Comparison of ENCODE assay signal across 8 mouse cellular contexts in genomic region chr4:88094768-88095420, GRCm38 (mm10). TPM values are rescaled to one million over a fixed set of nuclear protein-coding genes. Genes with fewer than 3 reads are reported as not detected.
DNase-seq lines count a peak whose midpoint lies in the region; ATAC-seq and TF ChIP-seq lines count a peak whose summit lies in the region.

No protein-coding gene starts in this region.

- no peaks in the 10 kb centered on the region for H3K36me3 ChIP-seq in forebrain, embryonic 14.5 days (ENCODE audit: control insufficient read depth, insufficient read depth, low read length)
- H3K36me3 ChIP-seq in liver, embryonic 16.5 days (ENCODE audit: control insufficient read depth, insufficient read depth): no peaks in the 10 kb centered on the region

- peaks cover 7% of the 10 kb centered on the region for H3K4me1 ChIP-seq in forebrain, embryonic 14.5 days (ENCODE audit: control insufficient read depth, insufficient read depth, low read length)
- peaks cover 9% of the 10 kb centered on the region for H3K4me1 ChIP-seq in liver, embryonic 16.5 days (ENCODE audit: control insufficient read depth, low read depth, low read length)

- ATAC-seq in forebrain, embryonic 14.5 days: peak; percentile 67
- ATAC-seq in liver, embryonic 16.5 days (ENCODE audit: low read depth): peak; percentile 28

- peak overlapping the region; percentile 94 for H3K27ac ChIP-seq in left cerebral cortex, adult 2 months
- no peak overlapping the region for H3K27ac ChIP-seq in forebrain, embryonic 14.5 days (ENCODE audit: low read depth, low read length)
- peak overlapping the region; percentile 70 for H3K27ac ChIP-seq in liver, embryonic 16.5 days (ENCODE audit: low read length)

- no peaks in the 10 kb centered on the region for H3K27me3 ChIP-seq in forebrain, embryonic 14.5 days (replicated peaks; ENCODE audit: control insufficient read depth, insufficient read depth, low read length)
- no peaks in the 10 kb centered on the region for H3K27me3 ChIP-seq in liver, embryonic 16.5 days (ENCODE audit: control insufficient read depth, insufficient read depth, low read depth, low read length)

- H3K9me3 ChIP-seq in forebrain, embryonic 14.5 days (replicated peaks; ENCODE audit: control insufficient read depth, low read length): no peaks in the 10 kb centered on the region
- no peaks in the 10 kb centered on the region for H3K9me3 ChIP-seq in liver, embryonic 16.5 days (replicated peaks; ENCODE audit: control insufficient read depth, low read length)

- H3K4me2 ChIP-seq in forebrain, embryonic 14.5 days (ENCODE audit: low read length): peak overlapping the region; percentile 96
- H3K4me2 ChIP-seq in liver, embryonic 16.5 days (ENCODE audit: low read depth, low read length): peak overlapping the region; percentile 98

- H3K9ac ChIP-seq in forebrain, embryonic 14.5 days (ENCODE audit: low read length): peak overlapping the region; percentile 72
- peak overlapping the region; percentile 79 for H3K9ac ChIP-seq in liver, embryonic 16.5 days (ENCODE audit: low read depth, low read length)

- H3K4me3 ChIP-seq in left cerebral cortex, adult 2 months: peak overlapping the region; percentile 100
- H3K4me3 ChIP-seq in forebrain, embryonic 14.5 days (ENCODE audit: low read depth, low read length): peak overlapping the region; percentile 79
- peak overlapping the region; percentile 87 for H3K4me3 ChIP-seq in liver, embryonic 16.5 days (ENCODE audit: low read depth, low read length)

- under 1% methylated on average over 30 of the region's 30 CpGs for WGBS in forebrain, embryonic 14.5 days
- under 1% methylated on average over 30 of the region's 30 CpGs for WGBS in liver, embryonic 16.5 days (ENCODE audit: insufficient replicate concordance)

- no peak for DNase-seq in left cerebral cortex, adult 2 months (ENCODE audit: extremely low spot score in 1 of 2, low spot score in 2 of 2)
- DNase-seq in left cerebral cortex, adult 11 months (ENCODE audit: low spot score): no peak
- DNase-seq in WW6 (ENCODE audit: low read depth, low spot score): peak; percentile 22
- peak; percentile 20 for DNase-seq in forebrain, embryonic 14.5 days (ENCODE audit: low spot score)
- DNase-seq in ovary, postnatal 10 days (ENCODE audit: low spot score): no peak
- no peak for DNase-seq in layer of hippocampus, postnatal 25 days (ENCODE audit: extremely low spot score in 1 of 2, low spot score in 1 of 2)
- no peak for DNase-seq in right cerebral cortex, postnatal 10 days (ENCODE audit: low spot score in 2 of 2)

- intact Hi-C loops in left cerebral cortex, adult 2 months (cut with DNase I): loop anchor here (1.0 kb wide), 1 partner anchor 62 kb away; the partner anchor contains the start of gene Mllt3

- TF ChIP-seq CTCF in left cerebral cortex, adult 2 months (IDR thresholded peaks at IDR 0.05): no peak

RNA-seq across cellular contexts. Expression of gene Focad, which starts 0.5 kb away (rescaled TPM):
- 10 to 100 TPM; 50.7 to 54.7 TPM for total RNA-seq in left cerebral cortex, adult 2 months (2021)
- 19.5 and 20.1 TPM in 2 replicates for polyA plus RNA-seq in forebrain, embryonic 14.5 days (2014; fragmentation: Nextera tagmentation; extraction: Ambion mirVana)
- 7.4 and 8.7 TPM in 2 replicates for polyA plus RNA-seq in liver, embryonic 16.5 days (2015; fragmentation: Nextera tagmentation; extraction: Ambion mirVana)
- total RNA-seq in layer of hippocampus, postnatal 25 days (2021): 10 to 100 TPM; 59.1 to 75.4 TPM

Comparison
In these comparisons a context has a peak if more than half of its experiments do, and no peak if none do; other contexts are left out.
1. DNase-seq: peak in WW6 (single experiment) and forebrain, embryonic 14.5 days (single experiment); none in left cerebral cortex, adult 2 months (0 of 2), left cerebral cortex, adult 11 months (single experiment), ovary, postnatal 10 days (single experiment), layer of hippocampus, postnatal 25 days (0 of 2) and right cerebral cortex, postnatal 10 days (0 of 2).
2. Peak in every context shown above with its lines, with median percentiles within 50 percentile points of each other: H3K4me3 ChIP-seq.